Mouse (Mus musculus): ENCODE results near the gene Tmem41a.

Gene Tmem41a

DNA sequence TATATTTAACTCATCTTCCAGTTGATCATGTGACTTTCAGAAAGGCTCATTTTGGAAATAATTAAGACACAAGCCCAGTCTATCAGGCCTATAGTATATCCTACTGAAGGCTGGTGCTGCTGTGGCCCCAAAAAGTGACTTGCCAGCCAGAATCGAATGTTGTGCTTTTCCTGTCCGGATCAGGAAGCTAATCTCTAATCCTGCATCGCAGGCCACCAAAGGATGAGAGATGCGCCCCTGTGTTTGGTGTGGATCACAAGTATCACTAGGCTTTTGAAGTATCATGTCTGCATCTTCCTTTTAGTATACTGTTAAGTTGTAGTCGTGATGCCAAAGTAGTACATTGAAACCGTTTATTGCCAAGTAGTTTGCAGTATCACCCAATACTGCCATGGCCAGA, 53.5 kb downstream of the Tmem41a start:
- no peak for DNase-seq

DNA sequence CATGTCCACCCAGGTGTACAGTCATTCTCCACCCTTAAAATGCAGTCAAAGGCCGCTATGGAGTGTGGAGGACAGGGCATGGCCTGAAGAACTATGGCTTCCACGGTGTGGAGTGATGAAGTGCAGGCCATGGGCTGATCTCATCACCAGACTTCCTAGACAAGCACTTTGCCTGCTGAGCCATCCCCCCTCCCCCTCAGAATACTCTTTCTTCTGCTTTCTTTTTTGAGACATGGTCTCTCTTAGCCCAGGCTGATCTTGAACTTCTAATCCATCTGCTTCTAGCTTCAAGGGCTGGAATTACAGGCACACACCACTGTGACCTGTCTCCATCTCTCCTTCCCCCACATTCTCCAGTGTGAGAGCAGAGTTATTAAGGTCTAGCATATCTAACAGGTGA, 59.8 kb downstream of the Tmem41a start:
- DNase-seq, result no peak
